Mouse (Mus musculus): ENCODE measurements at regions not wholly inside any gene's neighbourhood (a gene's known extent, or its start where the extent isn't known, plus 50 kb on each side); places are given as distances from the start of the nearest gene placed in this dataset.

DNA sequence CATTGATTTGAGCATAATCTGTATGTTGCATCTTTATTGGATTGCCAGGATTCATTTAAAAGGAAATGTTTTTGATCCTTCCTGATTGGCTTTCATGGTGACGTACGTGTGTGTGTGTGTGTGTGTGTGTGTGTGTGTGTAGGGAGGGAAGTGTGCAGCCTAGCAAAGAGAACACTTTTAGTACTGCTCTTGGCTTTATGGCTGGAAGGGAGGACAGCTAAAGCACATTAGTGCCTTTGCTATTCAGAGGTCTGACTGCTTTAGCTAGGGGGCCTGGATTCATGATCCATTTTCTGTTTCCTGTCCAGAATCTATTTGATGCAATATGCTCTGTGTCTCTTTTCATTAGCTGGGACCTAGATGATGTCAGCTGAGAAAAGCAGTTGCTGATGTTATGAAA is 155.6 kb upstream of the Itga1 start:
- DNase-seq (ENCODE audit: low spot score), result no peak

- DNase-seq (ENCODE audit: low spot score), result no peak
Measured at GRCm38 (mm10) chr13:115252541-115252940, 150.8 kb upstream of the Itga1 start.

- no peak for DNase-seq (ENCODE audit: low spot score)
Measured at GRCm38 (mm10) chr13:115231981-115232380, 130.2 kb upstream of the Itga1 start.

- DNase-seq (ENCODE audit: low spot score), result peak; percentile 26
Measured at GRCm38 (mm10) chr13:115230494-115230893, 128.7 kb upstream of the Itga1 start.

- no peak for DNase-seq (ENCODE audit: low spot score)
Measured at GRCm38 (mm10) chr13:115226824-115227223, 125.1 kb upstream of the Itga1 start.

DNA sequence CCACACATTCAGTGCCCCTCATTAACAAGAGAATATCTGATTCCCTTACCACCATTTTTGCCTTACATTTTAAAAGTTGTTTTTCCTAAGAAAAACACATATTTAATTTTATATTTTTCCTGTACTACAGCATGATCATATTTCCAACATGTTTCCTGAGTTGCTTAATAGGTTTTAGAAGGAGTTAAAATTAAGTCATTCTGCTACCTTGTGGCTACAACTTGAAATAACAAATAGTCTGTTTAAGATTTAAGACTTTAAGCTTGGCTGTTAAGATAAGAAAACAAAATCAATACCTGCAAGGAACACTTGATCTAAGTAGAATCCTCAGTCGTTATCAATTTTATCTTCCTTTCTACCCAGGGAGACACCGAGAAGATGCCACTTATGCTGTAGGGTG is 117.9 kb upstream of the Itga1 start:
- no peak for DNase-seq (ENCODE audit: low spot score)

DNA sequence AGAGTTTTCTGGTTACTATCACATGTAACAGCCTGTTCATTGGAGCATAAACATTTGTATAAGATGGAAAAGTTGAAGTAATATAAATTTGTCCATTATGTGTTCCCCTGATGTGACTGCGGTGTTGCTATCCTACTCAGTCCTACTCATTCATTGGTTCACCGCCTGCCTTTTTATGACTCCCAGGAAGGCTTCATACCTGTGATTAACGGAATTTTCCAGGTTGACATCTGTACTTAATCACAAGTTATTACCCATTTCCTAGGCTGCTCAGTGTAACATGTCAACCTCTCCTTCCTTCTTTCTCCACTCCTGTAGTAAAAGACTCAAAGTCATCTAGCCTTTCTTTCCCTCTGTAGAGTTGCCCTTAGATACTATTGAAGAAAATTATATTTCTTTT is 109.5 kb upstream of the Itga1 start:
- no peak for DNase-seq (ENCODE audit: low spot score)

GRCm38 (mm10) chr13:115210643-115211208 is 109.0 kb upstream of the Itga1 start:
- no peak for DNase-seq (ENCODE audit: low spot score)

- DNase-seq (ENCODE audit: low spot score), result no peak
Measured at GRCm38 (mm10) chr13:115209402-115210192, 107.8 kb upstream of the Itga1 start.

- no peak for DNase-seq (ENCODE audit: low spot score)
Measured at GRCm38 (mm10) chr13:115206723-115207122, 105.0 kb upstream of the Itga1 start.

DNA sequence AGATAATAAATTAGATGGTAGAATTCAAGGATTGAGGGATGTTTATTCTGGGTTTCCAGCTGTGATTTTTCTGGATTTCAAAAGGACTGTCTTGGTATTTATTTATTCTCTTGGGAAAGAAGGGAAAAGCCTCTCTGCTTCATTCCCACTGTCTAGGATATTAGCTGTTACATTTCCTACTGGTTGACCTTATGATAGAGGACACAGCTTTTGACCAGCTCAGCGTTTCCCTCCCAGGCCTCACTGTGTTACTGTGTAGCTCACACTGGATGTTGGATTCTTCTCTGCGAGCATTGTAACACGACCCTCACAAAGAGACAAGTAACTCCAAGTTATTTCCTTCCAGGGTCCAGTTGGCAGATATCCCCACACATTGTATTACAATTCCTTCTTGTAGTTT is 97.4 kb upstream of the Itga1 start:
- no peak for DNase-seq (ENCODE audit: low spot score)

- no peak for DNase-seq (ENCODE audit: low spot score)
Measured at GRCm38 (mm10) chr13:115188066-115188465, 86.3 kb upstream of the Itga1 start.

DNA sequence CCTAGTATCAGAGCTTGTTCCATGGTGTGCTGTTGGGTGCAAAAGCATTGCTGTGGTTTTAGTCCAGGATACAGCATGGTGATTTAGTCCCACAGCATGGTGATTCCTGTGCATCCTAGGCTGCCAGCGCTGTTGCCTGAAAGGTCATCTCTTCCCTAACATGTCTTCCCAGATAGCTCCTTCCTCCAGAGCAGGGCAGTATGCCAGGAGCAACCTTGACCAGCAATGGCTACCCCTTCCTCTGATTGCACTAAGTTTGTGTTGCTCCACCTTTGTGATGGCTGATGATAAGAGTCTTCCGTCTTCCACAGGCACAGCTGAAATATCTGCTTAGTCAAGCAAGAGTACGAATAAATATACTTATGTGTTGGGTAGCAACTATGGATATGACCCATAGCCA is 85.6 kb upstream of the Itga1 start:
- DNase-seq (ENCODE audit: low spot score), result no peak

- DNase-seq (ENCODE audit: low spot score), result no peak
Measured at GRCm38 (mm10) chr13:115182211-115182870, 80.6 kb upstream of the Itga1 start.

DNA sequence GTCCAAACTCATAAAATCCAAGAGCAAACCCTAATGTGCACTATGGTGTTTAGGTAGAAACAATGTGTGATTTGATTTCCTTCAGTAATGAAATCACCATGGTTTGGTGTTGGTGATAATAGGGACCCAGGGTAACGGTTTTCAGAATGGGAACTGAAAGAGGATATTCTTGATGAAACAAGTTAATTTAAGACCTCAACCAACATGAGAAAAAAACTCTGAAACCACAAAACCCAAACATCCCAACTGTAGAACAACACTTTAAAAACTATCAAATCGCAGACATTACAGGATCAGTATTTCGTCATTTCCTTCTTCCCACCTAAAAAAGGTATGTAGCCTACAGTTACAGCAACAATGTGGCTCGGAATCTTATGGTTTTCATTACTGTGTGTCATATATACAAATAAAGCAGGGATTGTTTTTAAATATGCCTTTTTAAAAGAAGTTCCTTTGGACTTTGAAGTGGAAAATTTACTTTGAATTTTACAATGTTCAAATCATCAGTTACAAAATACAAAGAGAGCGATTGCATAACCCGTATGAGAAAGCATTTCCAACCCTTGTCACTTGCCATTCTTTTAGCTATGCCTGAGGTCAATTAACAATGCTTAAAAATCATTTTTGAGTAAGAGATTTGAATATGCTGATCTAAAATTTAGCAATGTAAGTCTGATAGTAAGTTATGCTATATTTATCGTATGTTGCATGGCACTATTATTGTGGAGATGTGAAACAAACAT is 76.6 kb upstream of the Itga1 start:
- no peak for DNase-seq (ENCODE audit: low spot score)

GRCm38 (mm10) chr13:115171347-115172062 is 69.7 kb upstream of the Itga1 start:
- DNase-seq (ENCODE audit: low spot score), result no peak

DNA sequence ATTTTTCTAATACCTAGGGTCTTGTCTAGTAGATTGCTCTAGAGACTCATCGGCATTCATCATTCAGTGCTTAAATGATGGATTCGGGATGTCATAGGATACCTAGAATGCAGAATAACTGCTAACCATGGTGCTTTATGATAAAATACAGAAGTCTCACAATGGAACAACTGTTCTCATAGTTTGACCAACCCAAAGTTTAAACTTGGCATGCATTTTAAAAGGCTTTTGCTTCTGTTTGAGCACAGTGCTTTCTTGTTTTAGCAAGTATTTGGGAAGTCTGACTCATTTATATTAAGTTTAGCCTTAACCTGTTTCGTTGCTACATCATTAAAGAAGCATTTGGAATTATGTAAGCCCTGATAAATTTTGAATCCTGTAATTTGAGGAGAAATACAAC is 64.2 kb upstream of the Itga1 start:
- DNase-seq (ENCODE audit: low spot score), result no peak

GRCm38 (mm10) chr13:115162689-115163413 is 61.1 kb upstream of the Itga1 start:
- no peak for DNase-seq (ENCODE audit: low spot score)

DNA sequence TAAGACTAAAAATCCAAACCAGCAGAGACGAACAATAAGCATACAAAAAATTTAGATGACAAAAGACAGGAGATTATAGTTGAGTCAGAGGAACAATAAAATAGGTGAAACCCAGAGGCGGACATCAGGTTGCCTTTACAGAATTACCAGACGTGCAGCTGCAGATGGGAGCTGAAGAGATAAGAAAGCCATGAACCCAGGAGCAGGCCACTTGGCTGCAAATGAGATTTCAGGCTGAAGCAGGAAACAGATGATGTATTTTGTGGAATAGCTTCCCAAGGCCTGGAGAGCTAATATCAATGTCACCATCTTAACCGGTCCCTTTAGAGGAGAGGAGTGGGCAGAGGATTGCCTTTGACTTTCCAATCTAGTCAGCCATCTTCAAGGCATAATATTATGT is 57.6 kb upstream of the Itga1 start:
- no peak for DNase-seq (ENCODE audit: low spot score)
